Mouse (Mus musculus): ENCODE data around the gene Sec14l2.

Sec14l2 gene

DNA sequence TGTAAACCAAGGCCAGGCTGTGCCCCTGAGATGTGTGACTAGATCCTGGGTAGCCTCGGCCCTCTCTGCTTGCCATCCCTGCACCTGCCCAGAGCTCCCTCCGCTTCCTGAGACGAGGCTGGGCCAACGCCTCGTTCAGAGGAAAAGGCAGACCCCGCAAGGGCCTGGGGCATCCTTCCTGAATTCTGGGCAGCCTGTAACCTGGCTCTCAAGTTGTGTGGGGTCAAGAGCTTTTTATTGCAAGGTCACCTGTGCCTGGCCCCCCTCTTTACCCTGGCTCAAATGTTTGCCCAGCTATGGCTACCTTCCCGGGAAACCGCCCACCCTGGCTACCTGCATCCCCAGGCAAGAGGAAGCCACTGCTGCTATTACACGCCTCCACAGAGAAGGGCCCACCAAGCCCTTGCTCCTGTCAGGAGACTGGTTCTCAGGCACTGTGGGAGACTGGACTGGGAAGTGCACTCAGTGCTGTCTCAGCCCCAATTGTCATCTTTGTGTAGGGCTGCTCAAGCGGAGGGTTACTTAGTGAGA, 26.1 kb downstream of the Sec14l2 start:
- peak; percentile 41 for DNase-seq

DNA sequence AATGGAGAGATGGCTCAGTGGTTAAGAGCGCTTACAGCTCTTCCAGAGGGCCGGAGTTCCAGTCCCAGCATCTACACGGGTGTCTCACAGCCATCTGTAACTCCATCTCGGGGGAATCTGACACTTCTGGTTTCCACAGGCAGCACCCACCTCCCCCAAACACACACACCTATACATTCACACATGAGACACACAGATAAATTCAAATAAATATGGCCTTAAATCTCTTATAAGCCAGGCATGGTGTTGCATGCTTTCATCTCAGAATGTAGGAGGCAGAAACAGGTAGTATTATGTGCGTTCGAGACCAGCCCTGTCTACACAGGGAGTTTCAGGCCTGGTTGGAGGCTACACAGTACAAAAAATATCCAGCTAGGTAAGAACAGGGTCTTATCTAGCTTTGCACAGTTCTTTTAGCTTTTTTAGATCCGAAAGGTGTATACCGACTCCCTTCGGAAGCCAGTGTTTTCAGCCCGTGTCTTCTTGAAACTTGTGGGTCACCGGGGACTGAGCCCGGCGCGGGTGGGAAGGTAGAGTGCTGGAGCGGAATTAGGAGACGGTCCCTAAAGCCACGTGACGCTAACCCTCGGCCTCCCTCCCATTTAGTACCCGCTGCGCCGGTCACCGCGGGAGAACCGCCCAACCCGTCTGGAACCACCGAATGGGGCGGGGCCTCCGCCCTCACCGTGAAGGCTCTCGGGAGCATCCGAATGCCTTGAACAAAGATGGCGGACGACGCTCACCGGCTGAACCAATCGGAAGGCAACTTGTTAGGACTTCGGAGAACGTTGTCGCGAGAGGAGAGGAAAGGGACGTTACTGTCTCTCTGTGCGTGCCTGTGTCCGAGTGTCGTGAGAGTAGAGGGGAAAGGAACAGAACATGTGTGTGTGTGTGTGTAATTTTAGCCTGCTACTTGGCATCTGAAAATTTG, 26.9 kb downstream of the Sec14l2 start:
- DNase-seq: peak; percentile 95

DNA sequence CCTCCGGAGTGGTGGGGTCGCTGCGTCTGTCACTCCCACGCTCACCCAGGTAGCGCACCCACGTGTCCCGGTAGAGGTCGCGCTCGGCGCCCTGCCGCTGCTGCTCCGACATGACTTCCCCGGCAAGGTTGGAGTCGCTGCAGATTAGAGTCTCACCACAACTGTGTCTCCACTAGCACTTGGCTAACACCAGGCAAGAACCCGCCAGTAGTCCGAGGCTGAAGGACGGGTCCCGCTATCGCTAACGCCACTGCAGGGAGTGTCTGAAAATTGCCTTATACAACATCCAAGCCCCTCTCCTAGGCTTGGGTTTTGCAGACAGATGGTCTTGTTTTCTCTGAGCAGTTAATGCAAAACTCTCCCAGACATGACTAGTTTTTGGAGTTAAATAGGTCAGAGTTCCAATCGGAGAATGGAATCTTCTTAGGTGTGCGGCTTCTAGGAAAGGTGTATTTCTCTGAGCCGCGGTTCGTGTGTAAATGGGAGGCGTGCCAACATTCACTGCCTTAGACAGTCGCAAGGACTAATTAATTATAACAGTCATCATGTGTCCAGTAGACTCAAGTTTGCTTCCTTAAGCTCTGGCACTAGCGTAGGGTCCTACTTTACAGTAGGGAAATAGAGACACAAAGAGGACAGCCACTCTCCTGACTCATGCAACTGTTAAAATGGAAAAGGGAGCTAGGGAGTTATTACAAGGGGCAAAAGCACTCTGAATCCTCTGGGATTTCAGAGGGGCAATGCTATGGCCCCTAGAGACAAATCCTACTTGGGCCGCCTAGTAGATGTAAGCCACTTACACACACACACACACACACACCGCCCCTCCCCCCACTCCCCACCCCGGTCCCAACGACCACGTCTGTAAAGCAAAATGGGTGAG, 27.8 kb downstream of the Sec14l2 start, which contains the start of gene Mtfp1:
Gene Mtfp1 (minus strand): TSS at position 275 of the 883 bp plus-strand sequence.
- DNase-seq: peak; percentile 75

DNA sequence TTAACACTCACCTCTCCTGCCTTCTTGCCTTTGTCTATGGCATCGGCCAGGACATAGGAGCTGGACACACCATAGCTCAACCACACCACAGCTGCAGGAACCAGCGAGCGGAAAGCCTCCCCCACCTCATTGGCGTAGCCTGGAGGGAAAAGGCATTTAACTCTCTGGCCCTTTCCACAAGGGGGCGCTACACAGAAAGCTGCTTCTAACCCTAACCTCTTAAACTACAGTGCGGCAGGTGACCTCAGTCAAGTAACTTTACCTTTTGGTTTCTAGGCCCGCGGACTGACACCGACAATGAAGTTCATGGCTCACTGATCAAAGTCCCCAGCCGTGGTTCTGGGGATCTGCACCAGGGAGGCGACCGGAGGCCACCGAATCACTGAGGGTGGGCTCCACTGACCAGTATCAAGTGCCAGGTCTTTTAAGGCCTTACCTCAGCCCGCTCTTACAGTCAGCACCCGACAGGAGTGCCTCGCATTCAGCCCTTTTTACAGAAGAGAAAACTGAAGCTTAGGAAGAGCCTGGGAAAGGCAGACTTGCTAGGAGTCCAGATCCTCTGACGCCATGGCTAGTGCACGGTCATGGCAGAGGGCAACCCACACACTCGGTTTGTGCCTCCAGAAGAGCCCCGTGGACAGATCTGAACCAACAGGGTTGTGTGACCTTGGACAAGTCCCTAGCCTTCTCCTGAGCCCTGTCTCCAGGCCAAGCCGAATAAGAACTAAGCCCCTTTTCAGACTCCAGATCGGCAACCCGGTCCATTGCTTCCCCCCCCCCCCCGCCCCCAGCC, 28.6 kb downstream of the Sec14l2 start:
- DNase-seq: peak; percentile 74

DNA sequence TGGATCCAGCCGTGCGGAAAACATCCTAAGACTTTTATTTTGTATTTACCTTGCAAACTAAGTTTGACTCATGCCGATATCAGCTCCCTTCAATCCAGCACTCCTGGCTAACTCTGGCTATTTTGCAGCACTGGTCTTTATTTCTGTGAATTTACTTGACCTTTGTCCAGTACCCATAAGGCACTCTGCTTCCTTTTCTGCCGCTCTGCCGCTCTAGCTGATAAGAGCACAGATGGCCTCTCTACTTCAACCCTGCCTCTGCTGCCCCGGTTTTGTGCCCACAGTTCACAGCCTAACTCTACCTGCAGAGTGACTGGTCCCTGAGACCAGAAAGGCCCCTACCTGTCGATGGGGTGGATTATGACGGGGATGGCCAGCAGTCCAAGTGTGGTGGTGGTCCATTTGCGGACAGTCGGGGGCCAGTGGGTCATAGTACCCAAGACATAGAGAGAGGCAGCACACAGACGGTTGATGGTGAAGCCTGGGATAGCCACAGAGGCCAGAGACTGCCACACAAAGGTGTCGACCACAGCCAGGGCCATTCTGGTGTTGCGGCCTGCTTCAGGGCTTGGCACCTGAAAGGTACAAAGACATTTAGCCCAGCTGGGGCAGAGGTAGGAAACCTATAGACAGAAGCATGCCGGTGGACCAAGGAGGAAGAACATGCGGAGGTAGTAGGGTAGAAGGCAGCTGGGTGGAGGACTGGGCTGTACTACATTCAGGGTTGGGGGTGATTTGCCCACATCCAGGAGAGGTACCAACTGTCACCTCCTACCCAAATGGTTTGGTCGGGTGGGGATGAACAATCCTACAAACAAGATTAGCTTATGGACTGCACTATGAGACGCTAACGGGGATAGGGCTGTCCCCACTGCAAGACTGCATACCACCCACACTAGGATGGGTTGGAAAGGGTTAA, 29.5 kb downstream of the Sec14l2 start:
- no peak for DNase-seq

DNA sequence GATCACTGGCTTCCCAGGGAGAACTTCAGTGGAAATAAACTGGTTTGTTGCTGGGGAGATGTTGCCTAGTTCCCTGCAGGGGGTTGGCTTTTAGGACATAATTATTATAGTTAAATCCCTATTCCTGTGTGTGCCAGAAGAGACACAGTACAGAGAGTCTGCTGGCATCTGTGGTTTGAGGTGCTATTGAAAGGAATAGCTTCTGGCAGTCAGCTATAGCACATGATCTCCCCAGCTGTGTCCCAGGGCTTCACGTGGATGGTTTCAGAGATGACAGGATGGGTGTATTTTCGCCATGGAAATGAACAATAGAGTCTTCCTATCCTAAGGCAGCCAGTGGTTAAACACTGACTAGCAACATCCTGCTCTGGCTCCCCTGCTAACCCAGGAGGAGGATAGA, 35.9 kb downstream of the Sec14l2 start:
- no peak for DNase-seq

DNA sequence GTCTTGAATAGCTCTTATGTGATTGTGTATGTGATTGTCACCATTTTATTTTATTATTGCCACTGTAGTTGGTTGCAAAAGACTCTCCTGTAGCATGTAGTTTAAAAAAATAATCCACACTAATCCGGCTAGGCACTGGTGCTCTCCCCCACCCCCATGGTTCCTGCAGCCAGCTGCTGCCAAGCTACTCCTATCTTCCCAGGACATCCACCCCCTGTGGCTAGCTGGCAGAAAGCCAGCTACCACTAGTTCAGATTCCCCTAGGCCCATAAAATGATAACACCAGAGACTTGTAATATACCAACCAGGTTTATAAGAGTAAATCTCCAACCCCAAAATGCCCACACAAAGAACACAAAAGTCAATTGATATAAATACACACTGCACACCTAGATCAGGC, 37.0 kb downstream of the Sec14l2 start:
- no peak for DNase-seq

DNA sequence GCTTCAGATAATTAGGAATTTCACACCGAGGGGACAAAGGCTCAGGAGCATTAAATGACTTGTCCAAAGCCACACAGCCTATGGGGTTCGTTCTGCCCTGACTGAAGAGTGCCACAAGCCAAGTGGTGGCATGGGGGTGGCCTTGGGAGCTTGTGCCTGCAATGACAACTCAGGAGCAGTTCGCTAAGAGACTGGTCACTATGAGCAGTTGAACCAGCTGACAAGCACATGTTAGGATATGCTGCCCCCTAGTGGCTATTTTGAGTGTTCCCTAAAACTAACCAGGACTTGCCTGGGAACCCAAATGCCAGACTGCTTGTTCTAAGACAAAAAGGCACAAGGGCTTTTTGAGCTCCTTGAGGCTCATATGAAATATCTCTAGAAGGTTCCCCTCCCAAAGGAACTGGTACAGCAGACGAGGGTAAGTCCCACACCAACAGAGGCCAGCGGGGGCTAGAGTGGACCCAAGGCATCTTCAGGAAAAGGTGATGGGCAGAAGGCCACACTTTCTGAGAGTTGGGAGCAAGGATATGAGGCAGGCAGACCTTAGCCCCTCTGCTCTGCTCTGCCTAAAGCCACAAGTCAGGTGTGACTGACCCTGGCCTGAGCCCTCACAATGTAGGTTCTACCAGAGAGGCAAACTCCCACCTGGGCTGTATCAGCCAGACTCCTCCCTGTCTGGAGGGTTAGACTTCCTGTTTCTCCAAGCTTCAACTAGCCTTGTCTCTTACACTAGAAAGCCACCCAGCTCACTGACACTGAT, 39.7 kb downstream of the Sec14l2 start:
- DNase-seq: peak; percentile 51

DNA sequence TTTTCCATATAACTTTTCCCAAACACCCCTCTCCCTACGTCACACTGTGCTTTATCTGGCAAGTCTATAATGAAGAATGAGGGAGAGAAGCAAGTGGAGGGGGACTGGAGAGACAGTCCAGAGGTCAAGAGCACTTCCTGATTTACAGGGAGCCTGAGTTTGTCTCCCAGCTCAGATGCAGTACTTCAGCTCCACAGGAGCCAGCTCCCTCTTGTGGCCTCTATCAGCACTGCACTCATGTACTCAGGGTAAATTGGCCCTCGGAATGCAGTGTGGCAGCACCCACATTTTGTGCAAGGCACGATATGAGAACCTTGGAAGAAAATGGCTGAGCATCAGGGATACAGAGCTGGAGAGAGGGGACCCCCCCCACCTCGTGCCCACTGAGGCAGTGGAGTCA, 43.0 kb downstream of the Sec14l2 start:
- DNase-seq: peak; percentile 56

DNA sequence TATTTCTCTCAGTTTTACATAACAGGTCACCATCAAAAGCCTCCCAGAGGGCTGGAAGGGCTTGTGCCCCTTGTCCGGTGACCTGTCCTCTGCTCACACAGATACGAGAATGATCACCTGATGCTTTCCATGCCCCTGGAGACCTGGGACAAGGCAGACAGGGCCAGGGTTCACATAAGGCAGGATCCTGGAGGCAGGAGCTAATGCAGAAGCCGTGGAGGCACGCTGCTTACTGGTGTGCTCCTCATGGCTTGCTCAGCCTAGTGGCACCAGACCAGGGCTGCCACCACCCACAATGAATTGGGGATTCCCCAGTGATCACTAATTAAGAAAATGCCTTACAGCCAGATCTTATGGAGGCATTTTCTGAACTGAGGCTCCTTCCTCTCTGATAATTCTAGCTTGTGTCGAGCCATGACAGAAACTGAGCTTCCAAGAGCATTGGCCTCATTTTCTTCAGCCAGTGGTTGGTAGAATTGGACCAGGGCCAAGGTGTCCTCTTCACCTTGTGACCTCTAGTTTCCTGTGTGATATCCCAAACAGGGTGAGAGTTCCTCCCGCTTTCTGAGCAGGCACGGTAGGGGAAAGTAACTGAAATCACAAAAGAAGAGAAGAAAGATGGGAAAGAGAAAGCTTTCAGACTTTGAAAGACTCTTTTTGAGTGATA, 44.8 kb downstream of the Sec14l2 start:
- no peak for DNase-seq

DNA sequence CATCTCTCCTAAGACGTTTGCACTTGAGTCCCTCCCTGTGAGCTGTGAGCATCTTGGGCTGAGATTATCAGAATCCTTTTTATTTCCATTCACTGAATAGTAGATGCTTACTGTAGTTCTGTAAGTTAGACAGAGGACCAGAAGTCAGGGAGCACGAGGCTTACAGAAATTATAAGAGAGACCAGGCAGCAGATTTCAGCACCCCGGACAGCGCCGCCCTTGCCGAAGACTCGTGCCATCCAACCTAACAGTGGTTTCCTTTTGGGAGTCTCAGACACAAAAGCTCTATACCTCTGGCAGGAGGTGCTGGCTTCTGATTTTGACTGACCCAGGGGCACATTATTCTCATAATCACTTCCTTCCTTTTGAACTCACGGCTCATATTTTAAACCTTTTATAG, 46.6 kb downstream of the Sec14l2 start:
- DNase-seq: peak; percentile 57

DNA sequence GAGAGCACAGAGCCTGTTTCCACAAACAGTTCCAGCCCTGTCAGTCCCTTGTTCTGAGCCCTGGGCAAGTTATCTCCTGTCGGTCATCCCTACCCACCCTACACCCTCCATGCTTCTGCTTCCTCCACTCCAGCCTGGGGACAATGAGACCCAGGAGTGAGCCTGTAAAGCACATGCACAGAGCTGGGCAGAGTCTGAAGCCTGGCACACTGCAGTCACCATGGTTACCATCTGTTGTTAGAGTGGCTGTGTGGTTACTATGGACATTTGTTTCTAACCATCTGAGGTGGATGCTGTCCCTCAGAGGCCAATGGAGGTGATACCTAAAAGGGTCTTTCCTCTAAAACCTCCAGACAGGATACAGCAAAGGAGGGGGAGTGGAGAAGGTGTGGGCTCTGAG, 53.6 kb downstream of the Sec14l2 start:
- no peak for DNase-seq

DNA sequence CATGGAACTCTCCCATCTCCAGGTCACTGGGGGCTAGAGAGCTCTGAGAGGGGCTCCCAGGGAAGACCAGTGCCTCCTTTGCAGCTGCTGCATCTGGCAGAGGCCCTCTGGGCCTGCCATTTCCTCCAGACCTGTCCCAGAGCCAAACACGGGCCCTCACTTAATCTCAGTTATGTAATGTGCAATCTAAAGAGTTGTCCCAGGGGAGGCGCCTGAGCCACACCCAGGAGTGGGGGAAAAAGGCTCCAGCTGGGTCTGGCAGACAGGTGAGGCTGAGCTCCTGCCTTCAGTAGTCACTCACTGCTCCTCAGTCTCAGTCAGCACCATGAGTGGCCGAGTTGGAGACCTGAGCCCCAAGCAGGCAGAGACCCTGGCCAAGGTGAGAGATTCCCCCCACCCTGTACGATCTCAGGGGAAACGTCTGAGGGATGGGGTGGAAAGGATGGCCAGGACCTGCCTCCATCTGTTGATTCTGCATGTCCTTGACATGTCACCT, 58.5 kb downstream of the Sec14l2 start, which contains the start of gene Sec14l3:
Gene Sec14l3 (plus strand): TSS at position 215 of the 496 bp plus-strand sequence.
- DNase-seq: no peak

DNA sequence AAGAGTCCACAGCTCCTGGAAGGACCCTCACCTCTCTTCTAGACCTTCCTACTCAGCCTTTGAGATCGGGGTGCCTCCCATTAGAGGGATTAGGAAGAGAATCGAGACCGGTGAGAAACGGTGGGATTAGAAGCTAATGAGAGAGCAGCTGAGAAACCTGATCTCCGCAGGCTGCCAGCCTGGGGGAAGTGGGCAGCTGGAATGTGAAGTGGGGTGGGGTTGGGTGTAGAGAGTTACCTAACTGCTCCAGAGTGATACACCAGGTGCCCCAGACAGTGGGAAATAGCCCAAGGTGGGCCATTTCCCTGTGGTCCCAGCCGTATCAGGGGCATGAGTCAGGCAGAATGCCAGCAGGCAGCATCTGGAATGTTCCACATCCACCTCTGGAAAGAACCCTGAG, 60.2 kb downstream of the Sec14l2 start:
- no peak for DNase-seq

DNA sequence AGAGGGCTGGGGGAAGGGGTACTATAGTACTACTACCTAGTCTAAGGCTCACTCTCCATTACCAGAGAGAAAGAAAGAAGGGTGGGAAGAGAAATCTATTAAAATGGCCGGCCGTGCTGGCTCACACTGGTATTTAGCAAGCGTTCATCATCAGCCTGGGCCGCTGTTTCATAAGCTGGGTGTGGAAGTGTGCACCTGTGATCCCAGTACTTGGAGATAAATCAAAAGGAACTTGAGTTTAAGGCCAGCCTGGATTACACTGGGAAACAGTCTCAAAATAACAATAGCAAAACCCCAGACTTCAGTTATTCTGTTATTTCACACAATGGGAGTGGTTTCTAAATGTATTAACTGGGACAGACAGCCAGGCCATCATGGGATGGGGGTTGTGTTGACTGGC, 60.7 kb downstream of the Sec14l2 start:
- DNase-seq: no peak

DNA sequence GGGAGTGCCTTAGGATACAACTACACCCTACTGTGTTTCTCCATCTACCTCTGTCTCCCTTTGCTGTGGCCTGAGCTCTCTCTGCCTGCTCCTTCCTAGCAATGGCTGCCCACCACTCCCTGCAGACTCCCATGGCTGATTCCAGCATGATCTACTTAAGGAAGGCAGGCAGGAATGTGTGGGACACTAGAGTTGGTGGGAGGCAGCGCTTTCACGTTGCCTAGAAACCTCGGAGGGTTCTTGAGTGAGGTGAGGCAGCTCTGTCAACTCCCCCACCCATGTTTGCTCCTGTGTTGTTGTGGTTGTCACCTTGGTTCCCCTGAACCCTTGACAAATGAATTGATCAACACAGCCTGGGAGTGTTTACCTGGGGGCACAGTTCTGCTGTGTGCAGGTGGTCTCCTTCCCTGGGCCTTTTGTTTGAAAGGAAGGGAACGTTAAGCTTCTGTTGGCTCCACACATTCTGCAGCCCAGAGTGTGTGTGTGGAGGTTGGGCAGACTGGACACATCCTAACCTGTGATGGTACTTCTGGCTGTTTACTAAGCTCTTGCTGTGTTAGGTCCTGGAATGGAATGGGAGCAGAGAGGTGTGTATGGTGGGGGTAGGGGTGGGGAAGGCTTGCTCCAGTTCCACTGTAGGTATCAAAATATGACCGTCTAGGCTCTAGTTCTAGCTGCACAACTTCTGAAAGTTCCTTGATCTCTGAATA, 62.2 kb downstream of the Sec14l2 start:
- DNase-seq: no peak

DNA sequence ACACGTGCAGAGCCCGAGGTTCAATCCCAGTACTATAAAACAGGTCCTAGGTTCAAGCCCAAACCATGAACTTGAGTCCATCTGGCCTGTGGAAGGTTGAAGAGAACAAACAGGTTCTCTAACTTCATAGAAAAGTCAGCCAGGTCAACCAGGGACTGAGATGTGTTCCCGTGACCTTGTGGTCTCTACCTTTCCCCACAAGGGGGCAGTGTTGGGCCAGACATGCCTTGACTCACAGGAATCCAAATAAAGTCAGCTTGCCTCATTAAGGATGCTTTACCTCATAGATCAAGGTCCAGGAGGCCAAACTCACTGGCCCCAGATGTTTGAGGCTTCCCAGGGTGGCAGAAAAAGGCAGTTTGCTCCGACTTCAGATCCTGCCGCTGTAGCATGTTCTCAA, 69.6 kb downstream of the Sec14l2 start:
- DNase-seq: peak; percentile 66

DNA sequence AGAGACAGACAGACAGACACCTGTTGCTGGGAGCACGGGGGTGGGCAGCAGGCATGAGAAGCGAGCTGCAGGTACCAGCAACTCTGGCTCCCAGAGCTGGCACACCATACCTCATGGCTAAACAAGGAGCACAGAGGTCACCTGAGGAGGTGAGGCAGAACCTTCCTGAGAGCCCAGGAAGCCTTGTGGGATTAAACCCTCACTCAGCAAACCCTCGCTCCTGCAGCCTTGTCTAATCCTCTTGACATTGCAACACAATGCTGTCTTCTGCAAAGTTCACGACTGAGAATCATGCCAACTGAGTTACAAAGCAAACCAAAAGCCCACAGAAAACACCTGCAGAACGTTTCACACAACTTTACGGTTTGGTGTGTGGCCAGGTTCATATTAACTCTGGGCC, 74.8 kb downstream of the Sec14l2 start:
- DNase-seq: no peak

DNA sequence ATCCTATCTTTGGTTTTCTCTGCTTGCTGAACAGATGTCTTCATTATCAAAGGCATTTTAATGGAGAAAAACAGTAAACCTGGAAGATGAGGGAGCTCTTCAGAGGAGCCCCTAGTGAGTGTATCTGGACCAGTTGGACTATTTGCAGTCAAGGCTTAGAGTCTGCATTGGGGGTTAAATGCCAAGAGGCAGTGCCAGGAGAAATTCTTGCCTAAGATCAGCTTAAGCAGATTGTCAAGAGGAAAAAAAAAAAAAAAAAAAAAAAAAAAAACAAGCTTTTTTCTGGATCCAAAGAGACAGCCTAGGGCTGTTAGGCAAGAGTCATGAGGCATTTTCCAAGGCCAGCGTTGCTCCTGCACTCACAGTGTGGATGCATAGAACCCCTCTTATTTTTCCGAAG, 75.4 kb downstream of the Sec14l2 start:
- DNase-seq: no peak
